Mouse (Mus musculus) olfactory bulb, adult 2 months (tissue): Measurements from ENCODE around the gene Arf6.
A peak's percentile ranks its signal among the peaks of the same experiment; 100 is the strongest.

Experiments used
- CTCF ChIP-seq: fragments of 200-500 bp; IDR thresholded peaks from 2 replicates; pipeline ENCODE4 v1.5.1; 2012; ENCODE audit warnings: low read depth, mild to moderate bottlenecking, low read length, moderate library complexity; ENCODE audit not compliant: insufficient read depth
- POLR2A ChIP-seq: fragments of 200-500 bp; IDR thresholded peaks from 2 replicates; pipeline ENCODE4 v1.6.1; 2012; ENCODE audit warnings: mild to moderate bottlenecking, low read depth, low read length, moderate library complexity; ENCODE audit not compliant: insufficient read depth

DNA sequence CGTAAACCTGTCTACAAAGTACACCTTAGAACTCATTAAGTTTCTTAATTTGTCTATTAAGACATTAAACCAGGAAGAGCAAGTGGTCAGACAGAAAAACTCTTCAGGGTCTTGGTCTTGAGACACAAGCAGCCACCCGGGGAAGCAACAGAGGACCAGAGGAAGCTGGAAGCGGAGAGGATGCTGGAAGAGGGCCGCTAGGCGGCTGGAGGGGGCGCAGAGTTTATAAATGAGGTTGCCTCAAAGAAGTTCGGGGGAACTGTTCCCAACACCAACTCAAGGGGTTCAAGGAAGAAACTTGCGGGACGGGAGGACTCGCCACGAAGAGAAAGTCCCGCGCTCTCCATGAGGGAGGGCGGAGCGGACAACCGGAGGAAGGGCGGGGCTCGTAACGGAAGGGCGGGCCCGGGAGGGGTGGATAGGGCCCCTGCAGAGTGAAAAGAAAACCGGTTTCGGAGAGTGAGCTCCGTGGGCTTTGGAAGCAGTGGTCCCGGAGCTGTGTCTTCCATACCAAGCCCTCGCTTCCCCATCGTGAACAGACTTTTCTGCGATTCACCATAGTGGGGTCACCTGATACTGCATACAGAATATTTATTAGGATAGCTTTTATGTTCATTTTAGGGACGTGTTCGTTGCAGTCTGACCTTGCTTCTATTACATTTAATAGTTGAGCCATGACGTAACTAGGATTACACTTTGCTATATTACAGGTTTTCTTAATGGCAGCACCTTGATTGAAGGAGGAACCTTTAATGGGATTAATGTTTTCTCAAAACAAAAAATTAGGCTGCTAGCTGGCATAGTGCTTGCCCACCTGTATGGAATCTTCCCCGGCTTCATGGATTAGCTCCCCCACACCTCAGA is 7.8 kb upstream of the Arf6 start:
- TF ChIP-seq CTCF: 0 out of 2 replicates have a peak, but pooled peaks have one; percentile 16
- TF ChIP-seq POLR2A: no peak
